Mouse (Mus musculus): Measurements from ENCODE around the gene Fam213a.
"Not testable (repeated sequence)": the region's sequence is repeated elsewhere in the genome, so short reads cannot be mapped to it uniquely, and the experiment has no call there.

Fam213a gene

DNA sequence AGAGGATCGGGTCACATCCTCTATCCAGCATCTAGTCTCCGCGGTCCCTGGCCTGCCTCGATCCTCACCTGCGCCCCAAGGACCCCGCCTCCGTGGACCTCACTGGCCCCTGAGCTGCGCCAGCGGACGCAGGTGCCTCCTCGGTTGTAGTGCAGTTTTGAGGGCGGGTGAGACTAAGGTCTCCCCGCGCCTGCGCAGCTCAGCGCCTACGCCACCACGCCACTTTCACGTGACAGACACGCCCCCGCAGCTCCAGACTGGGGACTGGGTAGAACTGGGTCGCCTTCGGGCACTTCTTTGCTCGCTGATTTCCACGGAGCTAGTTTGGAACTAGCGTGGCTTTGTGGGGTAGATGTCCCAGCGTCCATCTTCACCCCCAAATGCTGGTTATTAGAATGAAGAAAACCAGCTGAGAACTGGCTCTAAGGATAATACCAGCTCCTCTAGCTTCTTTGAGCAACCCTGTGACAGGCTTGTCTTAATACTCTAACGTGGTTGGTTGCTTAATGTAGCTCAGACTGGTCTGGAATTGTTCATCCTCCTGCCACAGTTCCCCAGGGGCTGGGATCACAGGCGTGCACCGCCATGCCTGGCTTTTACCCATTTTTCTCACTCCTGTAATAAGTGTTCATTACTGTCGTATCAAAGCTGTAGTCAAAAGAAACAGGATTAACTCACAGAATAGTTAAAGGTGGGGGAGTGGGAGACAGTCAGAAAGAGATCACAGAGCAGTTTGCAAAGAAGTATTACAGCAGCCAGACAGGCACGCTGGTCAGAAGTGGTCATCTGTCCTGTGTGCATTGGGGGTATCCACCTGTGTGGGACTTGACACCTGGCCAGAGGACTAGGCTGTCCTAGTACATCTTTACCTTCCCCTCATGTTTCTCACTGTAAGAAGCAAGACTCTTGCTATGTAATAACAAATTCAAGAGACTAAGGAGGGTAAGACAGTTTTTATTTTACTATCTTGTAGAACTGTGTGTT, at the start of gene Fam213a:
TSS of gene Fam213a (minus strand) at position 159 of the 984 bp plus-strand sequence.
- peak; percentile 81 for DNase-seq (ENCODE audit: low read depth, low spot score)

DNA sequence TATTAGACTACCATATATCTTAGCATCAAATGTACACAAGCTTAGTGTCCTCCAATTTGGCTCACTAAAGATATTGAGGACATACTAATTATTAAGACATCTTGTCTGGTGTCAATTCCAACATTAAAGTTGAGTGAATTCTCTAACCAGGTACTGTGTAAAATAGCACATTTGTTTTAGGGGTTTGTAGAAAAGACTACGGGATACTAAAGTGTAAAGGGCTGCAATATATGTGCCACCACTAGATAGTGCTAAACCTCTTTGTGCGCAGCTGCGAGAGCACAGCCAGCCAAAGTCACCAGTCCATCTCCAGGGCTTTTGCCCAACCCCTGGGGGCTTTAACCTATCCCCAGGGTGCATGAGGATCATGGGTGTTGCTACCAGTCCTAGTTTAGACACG, 39.6 kb upstream of the Fam213a start:
- DNase-seq (ENCODE audit: low read depth, low spot score), result not testable (repeated sequence)

DNA sequence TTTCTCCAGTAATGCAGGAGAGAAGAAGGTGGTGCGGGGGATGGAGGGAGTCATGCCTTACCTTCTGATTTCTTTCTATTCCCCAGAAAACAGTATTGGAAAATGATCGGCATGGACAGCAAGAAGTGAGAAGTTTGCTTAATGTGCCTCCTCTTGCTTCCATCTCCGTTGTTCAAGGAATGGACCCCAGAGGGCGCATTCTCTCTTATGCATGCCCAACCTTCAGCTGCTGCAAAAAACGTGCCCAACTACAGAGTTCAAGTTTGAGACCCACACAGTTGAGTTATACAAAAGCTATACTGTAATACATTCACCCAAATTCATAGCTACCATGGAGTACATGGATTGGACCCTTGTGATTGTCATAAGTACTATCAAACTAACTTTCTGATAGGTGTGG, 38.9 kb upstream of the Fam213a start:
- DNase-seq (ENCODE audit: low read depth, low spot score), result no peak

DNA sequence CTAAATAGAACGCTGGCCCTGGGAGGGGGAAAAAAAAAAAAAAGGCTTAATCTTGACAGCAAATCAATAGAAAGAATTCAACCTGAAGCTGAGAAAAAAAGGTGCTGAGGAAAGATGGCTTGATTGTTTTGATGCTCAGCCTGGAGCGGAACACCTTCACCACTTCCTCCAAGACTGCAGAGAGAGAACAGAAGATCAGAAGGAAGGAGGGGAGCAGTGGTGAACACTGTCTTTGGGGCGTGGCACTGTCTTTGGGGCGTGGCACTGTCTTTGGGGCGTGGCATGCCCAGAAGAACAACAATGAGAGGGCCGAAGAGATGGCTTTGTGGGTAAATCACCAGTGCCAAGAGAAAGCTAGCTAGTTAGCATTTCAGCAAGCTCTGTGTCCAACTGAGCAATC, 36.9 kb upstream of the Fam213a start:
- DNase-seq (ENCODE audit: low read depth, low spot score), result no peak

DNA sequence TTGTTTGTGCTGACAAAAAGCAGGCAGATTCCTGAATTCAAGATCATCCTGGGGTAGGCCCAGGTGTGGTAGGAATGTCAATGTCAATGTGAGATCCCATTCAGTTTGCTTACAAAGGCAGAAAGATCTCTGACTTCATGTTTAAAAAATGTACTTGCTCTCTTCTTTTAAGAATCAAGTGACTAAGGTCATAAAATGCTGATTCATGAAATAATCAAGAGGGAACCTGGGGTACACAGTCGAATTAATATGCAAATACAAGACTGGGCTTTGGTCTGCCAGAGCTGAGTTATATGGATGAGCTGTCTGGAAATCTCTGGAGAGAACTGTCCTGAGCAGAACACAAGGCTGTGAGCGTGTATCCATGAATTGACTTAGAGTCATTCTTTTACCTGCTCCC, 33.8 kb upstream of the Fam213a start:
- DNase-seq (ENCODE audit: low read depth, low spot score), result no peak

DNA sequence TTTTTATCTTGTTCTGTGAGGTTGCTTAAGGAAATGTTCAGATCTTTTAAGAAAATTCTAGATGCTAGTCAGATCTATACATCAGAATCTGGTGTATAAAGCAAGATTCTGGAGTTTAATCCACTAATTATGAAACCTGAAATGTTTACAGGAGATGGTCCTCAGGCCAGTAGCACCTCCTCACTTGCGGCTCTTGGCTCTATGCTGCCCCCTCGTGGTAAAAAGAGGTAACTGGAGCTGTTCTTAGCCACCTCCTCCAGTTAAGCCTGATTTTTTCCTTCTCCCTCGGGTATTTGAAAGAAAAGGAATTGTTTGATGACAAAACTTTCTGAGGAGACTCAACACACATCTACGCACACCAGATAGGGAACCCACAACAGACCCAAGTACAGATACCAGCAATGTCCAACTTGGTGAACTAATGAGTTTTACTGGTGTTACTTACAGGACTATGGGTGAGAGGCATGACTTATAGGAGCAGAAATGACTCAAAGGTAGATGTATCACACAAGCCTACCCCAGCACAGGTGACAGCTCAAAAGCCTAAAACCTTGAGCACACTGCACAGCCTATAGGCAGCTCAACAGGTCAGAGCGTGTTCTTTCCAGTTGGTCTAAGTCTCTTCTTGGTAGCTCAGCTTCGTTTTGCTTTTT, 21.7 kb upstream of the Fam213a start:
- DNase-seq (ENCODE audit: low read depth, low spot score), result peak; percentile 41

DNA sequence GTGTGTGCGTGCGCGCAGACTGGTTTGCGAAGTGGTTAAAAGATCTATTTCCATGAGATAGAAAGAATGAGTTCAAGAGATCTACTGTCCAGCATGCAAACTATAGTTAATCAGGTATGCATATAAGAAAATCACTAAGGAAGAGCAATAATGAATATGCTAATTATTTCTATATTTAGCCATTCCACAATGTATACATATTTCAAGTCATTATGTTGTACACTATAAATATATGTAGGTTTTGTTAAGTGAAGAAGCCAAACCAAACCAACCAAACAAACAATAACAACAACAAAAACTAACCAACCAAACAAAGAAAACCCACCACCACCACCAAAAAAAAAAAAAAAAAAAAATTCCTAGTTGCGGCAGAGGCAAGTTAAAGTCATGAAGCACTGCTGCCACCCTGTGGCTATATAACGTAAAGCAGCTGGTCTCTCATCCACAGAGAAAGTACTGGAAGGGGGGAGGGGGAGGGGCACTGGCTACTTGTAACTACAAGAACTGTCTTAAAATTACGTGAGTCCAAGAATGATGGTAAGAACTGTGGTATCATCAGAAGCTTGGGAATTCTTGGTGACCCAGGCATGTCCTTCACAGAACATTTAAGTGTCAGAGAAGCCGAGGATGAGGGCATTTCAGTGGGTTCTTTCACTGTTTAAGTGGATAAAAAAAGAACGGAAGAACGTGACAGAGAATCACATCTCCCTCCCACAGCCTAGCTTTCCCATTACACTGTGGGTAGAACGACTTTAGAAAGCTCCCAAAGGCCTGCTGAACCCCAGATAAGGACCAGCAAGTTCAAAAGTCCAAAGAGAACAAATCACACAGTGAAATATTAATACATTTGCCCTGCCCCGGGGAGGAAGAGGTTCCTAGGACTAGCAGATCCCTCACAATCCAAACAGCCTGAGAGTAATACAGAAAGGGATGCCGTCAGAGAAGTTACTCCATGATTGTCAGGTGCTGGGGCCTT, 19.8 kb upstream of the Fam213a start:
- peak; percentile 83 for DNase-seq (ENCODE audit: low read depth, low spot score)

DNA sequence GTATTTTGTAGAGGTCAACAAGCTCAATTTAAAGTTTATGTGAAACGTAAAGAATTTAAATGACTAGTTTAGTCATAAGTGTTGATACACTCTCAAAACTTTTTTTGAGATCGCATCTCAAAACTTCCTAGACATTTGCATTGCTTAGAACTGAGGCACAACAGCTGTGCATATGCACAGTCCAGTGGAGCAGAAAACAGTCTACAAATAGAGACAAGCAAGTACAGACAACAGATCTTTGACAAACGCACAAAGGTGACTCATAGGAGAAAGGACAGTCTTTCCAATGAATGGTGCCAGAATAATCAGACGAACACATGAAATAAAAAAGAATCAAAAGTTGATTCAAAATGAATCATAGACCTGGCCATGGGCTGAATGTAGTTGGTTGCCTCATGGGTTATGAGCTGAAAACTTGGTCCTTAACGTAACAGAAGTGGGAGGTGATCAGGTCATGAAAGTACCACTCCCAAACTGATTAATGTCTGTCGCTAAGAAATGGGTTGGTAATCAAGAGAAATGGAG, 17.5 kb upstream of the Fam213a start:
- DNase-seq (ENCODE audit: low read depth, low spot score), result no peak

DNA sequence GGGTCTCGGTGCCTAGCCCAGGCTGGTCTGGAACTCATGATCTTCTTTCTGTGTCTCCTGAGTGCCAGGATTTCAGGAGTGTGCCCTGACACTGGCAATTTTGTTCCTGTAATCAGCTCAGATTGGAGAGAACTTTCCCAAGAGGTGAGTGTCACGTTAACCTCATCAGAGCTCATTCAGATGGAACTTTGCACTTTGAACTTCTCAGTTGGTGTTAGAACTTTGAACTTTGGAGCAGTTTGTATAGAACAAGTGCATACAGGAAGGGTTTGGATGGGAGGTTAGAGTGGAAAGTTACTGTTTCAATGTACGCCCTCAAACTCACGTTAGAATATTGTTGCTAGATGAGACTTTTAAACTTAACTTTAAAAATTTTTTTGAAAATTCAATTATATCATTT, 15.7 kb upstream of the Fam213a start:
- DNase-seq (ENCODE audit: low read depth, low spot score), result no peak

DNA sequence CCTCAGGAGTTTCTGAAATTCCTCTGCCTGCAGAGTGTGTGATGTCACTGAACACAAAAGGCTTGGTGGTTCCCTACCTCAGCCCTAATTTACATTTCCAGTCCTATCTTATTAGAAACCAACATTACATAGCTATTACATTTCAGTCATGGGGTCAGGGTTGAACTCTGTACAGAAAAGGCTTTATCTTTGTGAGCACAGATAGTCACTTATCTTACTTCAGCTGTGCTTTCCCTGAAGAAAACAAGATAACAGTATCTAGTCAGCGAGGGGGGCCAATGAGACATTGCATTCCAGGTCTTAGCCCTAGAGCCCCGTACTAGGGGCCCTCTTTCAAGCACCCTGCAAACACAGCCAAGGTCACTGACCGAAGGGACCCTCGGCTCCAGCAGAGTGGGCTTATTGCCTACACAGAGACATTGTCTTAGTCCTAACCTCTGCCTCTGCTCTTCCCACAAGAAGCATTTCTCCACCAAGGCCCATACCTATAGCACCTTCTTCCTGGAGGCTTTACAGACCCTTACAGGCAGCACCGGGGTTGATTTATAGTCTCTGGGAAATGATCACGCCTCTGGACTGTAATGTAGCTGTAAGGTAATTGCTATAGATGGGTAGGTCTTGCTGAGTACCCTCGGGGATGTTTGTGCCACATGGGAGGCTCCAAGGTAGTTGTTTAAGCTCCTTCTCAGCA, 12.2 kb upstream of the Fam213a start:
- DNase-seq (ENCODE audit: low read depth, low spot score), result no peak

DNA sequence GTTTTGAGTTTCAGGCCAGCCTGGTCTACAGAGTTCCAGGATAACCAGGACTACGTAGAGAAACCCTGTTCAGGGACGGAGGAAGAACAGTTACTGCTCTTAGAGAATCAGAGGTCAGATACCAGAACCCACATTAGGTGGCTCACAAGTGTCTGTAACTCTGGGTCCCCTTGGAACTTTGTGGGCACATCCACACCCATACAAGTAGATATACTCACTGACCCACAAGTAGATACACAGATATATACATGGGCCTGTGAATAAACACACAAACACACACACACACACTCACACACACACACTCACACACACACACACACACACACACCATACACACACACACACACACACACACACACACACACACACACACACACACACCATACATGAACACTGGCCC, 11.5 kb upstream of the Fam213a start:
- DNase-seq (ENCODE audit: low read depth, low spot score), result no peak

DNA sequence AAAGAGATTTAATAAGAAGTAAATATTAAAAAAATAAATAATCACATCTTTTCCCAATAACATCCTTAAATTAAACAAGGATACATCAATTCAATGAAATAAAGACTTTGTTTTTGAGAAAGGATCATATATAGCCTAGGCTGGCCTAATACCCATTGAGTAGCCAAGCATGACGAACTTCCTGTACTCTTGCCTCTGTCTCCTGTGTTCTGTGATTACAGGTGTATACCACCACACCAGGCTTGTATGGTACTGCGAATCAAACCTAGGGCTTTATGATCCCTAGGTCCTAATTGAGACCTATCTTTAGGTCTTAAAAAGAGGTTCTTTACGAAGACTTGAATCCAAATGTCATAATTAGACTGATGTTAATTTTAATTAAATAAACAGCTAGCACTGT, 7.7 kb upstream of the Fam213a start:
- no peak for DNase-seq (ENCODE audit: low read depth, low spot score)

DNA sequence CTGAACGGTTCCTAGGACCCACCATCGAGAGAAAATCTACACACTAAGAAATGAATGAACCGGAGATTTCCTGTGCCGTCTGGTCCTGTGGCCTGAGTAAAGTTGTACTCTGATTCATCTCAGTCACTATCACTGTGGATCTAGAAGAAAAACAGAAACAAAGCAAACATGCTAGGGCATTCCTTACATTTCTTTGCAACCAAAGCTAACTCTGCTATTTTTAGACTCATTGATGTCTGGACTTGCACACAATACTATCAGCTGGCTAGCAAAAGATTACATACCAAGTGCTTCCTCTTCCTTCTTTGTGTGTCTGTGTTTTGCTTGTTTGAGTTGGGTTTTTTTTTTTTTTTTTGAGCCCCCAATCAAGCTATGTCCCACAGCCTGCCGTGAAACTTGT, 3.9 kb upstream of the Fam213a start:
- DNase-seq (ENCODE audit: low read depth, low spot score), result no peak

DNA sequence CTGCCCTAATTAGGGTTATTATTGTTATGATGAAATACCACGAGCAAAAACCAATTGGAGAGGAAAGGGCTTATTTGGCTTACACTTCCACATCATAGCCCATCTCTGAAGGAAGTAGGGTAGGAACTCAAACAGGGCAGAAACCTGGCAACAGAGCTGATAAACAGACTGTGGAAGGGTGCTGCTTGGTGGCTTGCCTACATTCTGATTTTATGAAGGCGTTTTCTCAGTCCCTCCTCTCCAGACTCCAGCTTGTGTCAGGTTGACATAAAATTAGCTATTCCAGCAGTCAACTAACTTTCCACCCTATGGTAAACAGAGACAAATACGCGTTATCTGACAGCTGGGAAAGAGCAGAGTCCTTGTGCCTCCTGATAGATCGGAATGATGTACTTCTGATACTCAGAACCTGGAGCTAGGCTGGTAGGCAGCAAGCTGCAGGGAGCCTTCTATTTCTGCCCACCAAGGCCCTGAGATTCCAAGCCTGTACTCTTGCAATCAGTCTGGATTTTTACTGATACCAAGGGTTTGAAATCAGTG, 1.2 kb upstream of the Fam213a start:
- no peak for DNase-seq (ENCODE audit: low read depth, low spot score)

DNA sequence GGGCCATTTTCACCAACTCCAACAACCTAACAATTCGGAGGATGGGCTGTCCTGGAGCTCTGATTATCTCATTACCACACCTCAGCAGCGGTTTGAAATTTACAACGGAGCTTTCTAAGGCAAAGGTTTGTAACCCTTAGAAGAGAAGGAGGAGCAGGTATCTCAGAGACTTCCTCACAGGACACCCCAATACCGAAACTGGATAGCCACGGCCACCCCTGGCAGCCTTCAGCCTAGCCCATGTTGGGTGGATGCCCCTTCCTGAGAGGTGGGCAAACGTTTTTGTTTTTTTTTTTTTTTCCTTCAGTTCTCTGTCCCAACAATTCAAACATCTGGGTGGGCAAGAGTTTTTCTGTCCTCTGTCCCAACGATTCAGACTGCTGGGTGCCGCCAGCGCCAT, 445 bp downstream of the Fam213a start:
- DNase-seq (ENCODE audit: low read depth, low spot score), result no peak

DNA sequence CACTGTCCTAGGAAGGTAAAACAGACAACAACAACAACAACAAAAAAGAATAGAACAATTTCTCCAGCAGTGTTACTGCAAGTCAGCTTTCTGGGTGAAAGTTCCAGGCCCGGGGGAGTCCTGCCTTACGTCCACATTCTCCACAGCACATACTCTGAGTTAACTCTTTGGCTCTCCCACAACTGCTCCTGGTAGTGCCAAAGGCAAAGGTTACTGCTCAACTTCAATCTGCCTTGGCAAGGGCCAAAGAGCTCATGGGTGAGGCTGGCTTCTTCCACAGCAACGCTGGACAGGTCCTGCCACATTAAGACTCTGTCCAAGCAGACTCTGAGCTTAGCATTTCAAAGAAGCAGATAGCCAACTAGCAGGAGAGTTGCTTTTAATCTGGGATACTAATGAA, 1.7 kb downstream of the Fam213a start:
- DNase-seq (ENCODE audit: low read depth, low spot score), result no peak

DNA sequence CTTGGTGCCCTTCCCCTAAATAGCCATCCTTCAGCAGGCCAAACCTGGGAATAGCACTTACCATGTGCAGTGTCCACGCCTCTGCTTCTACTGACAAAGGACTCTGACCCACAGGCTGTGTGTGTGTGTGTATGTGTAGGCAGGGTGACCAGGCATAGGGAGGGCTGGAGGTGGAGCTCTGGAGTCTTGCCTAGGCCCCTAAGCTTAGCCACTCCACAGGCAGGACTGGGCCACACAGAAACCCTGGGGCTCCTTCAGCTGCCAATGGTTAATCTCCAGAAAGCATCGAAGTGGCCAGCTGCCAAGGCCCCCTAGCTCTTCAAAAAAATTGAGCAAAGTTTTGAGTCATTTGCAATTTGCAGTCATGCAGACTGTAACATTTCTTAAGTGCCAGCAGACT, 5.5 kb downstream of the Fam213a start:
- no peak for DNase-seq (ENCODE audit: low read depth, low spot score)

DNA sequence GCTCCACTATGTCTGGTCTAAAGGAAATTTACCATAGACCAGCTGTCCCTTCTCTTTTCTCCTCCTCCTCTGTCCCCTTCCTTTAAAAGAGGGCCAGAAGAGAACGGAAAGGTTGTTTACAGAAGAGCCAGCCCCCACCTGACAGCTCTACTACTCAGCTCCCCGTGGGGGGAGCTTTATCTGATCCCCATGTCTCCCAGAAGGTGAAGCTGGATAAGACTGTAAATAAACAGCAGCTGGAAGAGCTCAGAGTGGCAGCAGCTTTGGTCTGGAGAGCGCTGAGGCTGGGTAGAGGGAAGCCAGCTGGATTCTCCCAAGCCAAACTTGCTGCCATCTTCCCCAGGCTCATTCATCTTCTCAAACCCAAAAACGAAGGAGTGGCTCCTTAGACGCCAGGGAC, 5.9 kb downstream of the Fam213a start:
- no peak for DNase-seq (ENCODE audit: low read depth, low spot score)

DNA sequence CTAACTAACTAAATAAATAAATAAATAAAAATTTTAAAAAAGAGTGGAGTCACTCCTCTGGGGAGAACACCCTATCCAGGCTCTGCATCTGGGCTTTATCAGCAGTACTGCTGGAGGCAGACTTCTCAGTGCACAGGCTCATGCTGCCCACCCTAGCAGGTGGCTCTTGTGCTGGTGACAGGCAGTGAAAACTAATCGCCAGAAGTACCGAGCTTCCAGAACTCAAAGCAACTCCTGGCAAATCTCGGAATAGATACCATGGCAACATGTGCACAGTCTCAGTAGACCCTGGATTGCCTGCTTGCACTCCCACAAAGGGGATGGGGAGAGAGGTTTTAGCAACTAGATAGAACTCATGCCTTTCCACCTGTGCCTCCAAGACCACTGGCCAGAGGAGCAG, 6.7 kb downstream of the Fam213a start:
- no peak for DNase-seq (ENCODE audit: low read depth, low spot score)

DNA sequence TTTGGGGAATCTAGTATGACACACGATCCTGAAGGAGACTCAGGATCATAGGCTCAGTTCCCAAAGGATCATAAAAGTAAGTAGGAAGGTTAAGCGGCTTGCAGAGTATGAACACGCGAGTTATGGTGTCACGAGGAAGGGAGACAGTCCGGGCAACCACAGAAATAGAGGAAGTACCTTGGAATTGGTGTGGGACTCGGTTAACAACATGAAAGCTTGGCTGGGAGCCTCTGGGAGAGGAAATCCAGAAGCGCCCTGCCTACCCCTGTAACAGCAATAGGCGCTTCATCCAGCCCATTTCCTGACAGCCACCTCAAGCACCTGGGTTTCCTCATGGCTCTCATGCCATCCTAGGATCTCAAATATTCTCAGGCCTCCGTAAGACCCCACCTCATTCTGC, 7.3 kb downstream of the Fam213a start:
- DNase-seq (ENCODE audit: low read depth, low spot score), result no peak

DNA sequence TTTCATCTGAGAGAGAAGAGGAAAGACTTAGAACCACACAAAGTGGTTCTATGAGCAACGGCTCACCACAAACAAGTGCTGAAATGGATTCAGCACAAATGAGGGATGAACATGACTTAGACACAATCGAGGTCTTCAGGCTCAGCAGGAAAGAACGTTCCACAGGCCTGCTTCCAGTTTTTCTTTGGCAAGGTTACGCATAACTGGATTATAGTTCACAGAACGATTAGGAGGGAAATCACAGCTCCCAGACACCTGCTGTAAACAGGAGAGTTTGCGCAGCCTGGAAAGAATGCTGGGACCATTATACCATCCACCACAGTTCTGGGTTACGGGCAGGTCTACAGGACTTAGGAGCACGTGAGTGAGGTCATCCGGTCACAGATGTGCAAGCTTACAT, 7.9 kb downstream of the Fam213a start:
- DNase-seq (ENCODE audit: low read depth, low spot score), result no peak
